Mouse (Mus musculus): ENCODE results near the gene Sae1.

DNA sequence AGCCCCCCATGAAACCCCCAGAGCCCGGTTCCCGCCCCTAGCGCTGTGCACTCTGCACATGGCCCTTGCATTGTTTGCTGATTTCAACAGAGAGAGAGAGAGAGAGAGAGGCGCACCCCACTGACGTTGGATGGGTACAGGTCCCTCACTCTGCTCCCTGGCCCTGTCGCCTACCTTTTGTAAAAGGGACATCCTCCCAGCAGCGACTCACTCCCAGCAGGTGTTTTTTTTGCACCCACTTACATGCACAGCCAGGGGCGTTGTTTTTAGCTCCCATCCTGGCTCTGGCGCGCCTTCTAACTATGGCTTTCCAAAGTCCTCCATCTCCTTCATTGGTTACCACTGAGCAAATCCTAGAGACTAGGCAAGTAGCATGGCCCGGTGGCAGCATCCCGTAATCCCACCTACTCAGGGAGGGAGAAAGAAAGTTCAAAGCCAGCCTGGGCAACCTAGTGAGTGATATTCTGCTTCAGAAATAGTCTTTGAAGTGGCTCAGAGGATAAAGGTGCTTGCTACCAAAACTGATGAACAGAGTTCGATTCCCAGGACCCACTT, 73.3 kb downstream of the Sae1 start:
- TF ChIP-seq CTCF (IDR thresholded peaks at IDR 0.05) (no peak; the same call in 1 of the 2 replicates), POLR2A (IDR thresholded peaks at IDR 0.05; ENCODE audit: insufficient read depth, low read depth, low read length) (no peak), EP300 (IDR thresholded peaks at IDR 0.05; ENCODE audit: insufficient read depth, low read depth, low read length) (no peak)
